Mouse (Mus musculus) heart, embryonic 11.5 days (tissue): ENCODE measurements around the gene Ssr4. TPM values are rescaled to one million over a fixed set of nuclear protein-coding genes. Genes with fewer than 3 reads are reported as not detected.

Experiments
- ATAC-seq: fragments of 200-750 bp; cut with Nextera tagmentation; replicated peaks from 2 replicates; pipeline ENCODE4 v1.8.0; 2017; ENCODE audit warnings: moderate library complexity; ENCODE audit not compliant: insufficient number of reproducible peaks, low FRiP score, low TSS enrichment
- H3K27ac ChIP-seq: fragments of 300-500 bp; sonication (generic); 2 replicates; pipeline ENCODE4 v1.5.1; 2014; ENCODE audit warnings: mild to moderate bottlenecking, low read depth, low read length
- H3K27me3 ChIP-seq: fragments of 300-500 bp; sonication (generic); 2 replicates; pipeline ENCODE4 v1.6.1; 2014; ENCODE audit warnings: mild to moderate bottlenecking, low read length, mixed read lengths; ENCODE audit not compliant: control insufficient read depth, insufficient read depth
- H3K36me3 ChIP-seq: fragments of 300-500 bp; sonication (generic); 2 replicates; pipeline ENCODE4 v1.6.1; 2014; ENCODE audit warnings: mild to moderate bottlenecking, low read length, moderate library complexity, mixed read lengths; ENCODE audit not compliant: control insufficient read depth, insufficient read depth
- H3K4me1 ChIP-seq: fragments of 300-500 bp; sonication (generic); 2 replicates; pipeline ENCODE4 v1.6.1; 2014; ENCODE audit warnings: low read length; ENCODE audit not compliant: control insufficient read depth, insufficient read depth
- H3K4me2 ChIP-seq: fragments of 300-500 bp; sonication (generic); 2 replicates; pipeline ENCODE4 v1.6.1; 2014; ENCODE audit warnings: mild to moderate bottlenecking, moderate library complexity
- H3K4me3 ChIP-seq: fragments of 300-500 bp; sonication (generic); 2 replicates; pipeline ENCODE4 v1.5.1; 2014; ENCODE audit warnings: low read depth, low read length
- H3K9ac ChIP-seq: fragments of 300-500 bp; sonication (generic); 2 replicates; pipeline ENCODE4 v1.6.1; 2014; ENCODE audit warnings: mild to moderate bottlenecking, low read depth, low read length, moderate library complexity
- H3K9me3 ChIP-seq: fragments of 300-500 bp; sonication (generic); replicated peaks from 2 replicates; pipeline ENCODE4 v1.6.1; 2016; ENCODE audit warnings: low read length; ENCODE audit not compliant: control insufficient read depth
- WGBS: fragments of 180-500 bp; shearing (Covaris S2); extraction: QIAGEN DNeasy Blood & Tissue Kit; methylation state at CpG from one replicate; pipeline ENCODE4 v1.1.7; 2014; ENCODE audit not compliant: insufficient replicate concordance; 5-methylcytosine and 5-hydroxymethylcytosine counted together
- polyA plus RNA-seq: library from polyadenylated mRNA; unstranded; fragments of >200 nt; fragmentation: Nextera tagmentation; extraction: Ambion mirVana; gene quantifications from 2 replicates; pipeline ENCODE4 v1.2.1, GENCODE M21; 2014

Gene Ssr4
- polyA plus RNA-seq, 1 experiment from 2014 or later = 159 TPM

GRCm38 (mm10) chrX:73758611-73759290 is 28.1 kb upstream of the Ssr4 start:
- no peak for ATAC-seq
- 79% methylated on average over 13 of the region's 13 CpGs for WGBS
- H3K27me3 ChIP-seq = 0 out of 2 replicates have a peak, but pooled peaks cover 2% of the 10 kb centered on the region
- no peaks in the 10 kb centered on the region for H3K4me1 ChIP-seq
- no peak overlapping the region for H3K9ac ChIP-seq
- H3K4me3 ChIP-seq = no peak overlapping the region
- H3K36me3 ChIP-seq = no peaks in the 10 kb centered on the region
- no peak overlapping the region for H3K27ac ChIP-seq
- H3K4me2 ChIP-seq = no peak overlapping the region
- no peaks in the 10 kb centered on the region for H3K9me3 ChIP-seq

GRCm38 (mm10) chrX:73765311-73765710 is 21.5 kb upstream of the Ssr4 start:
- H3K27ac ChIP-seq = no peak overlapping the region
- H3K4me3 ChIP-seq = no peak overlapping the region
- H3K9ac ChIP-seq = no peak overlapping the region
- ATAC-seq = no peak
- H3K4me2 ChIP-seq = no peak overlapping the region
- H3K27me3 ChIP-seq = no peaks in the 10 kb centered on the region
- H3K4me1 ChIP-seq = peaks cover 4% of the 10 kb centered on the region
- WGBS = 69% methylated on average over 1 of the region's 1 CpGs
- no peaks in the 10 kb centered on the region for H3K9me3 ChIP-seq
- no peaks in the 10 kb centered on the region for H3K36me3 ChIP-seq

GRCm38 (mm10) chrX:73767267-73767666 is 19.6 kb upstream of the Ssr4 start:
- Histone ChIP-seq H3K4me3 (no peak overlapping the region), H3K4me2 (no peak overlapping the region), H3K27ac (no peak overlapping the region), H3K4me1 (peaks cover 4% of the 10 kb centered on the region), H3K9ac (no peak overlapping the region), H3K9me3 (no peaks in the 10 kb centered on the region), H3K27me3 (no peaks in the 10 kb centered on the region; the same call in 1 of the 2 replicates), H3K36me3 (no peaks in the 10 kb centered on the region)
- WGBS = 51% methylated on average over 9 of the region's 9 CpGs
- ATAC-seq = no peak

GRCm38 (mm10) chrX:73774168-73774760 is 12.6 kb upstream of the Ssr4 start, which contains the start of gene Srpk3:
Gene Srpk3, plus strand, starts transcription at chrX:73774405.
- Histone ChIP-seq H3K9me3 (no peaks in the 10 kb centered on the region), H3K4me1 (no peaks in the 10 kb centered on the region), H3K4me2 (peak within 1 kb of the TSS; percentile 54), H3K27ac (peak within 1 kb of the TSS; percentile 85), H3K4me3 (peak within 1 kb of the TSS; percentile 35), H3K27me3 (peaks cover 2% of the 10 kb centered on the region), H3K36me3 (no peaks in the 10 kb centered on the region), H3K9ac (peak within 1 kb of the TSS; percentile 69)
- ATAC-seq = peak; percentile 51; the same call in 1 of the 2 replicates
- 34% methylated on average over 9 of the region's 9 CpGs for WGBS

- Histone ChIP-seq H3K27me3 (peaks cover 2% of the 10 kb centered on the region), H3K9ac (peak overlapping the region; percentile 69; the same call in 1 of the 2 replicates), H3K27ac (peak overlapping the region; percentile 85), H3K36me3 (no peaks in the 10 kb centered on the region), H3K4me1 (no peaks in the 10 kb centered on the region), H3K9me3 (no peaks in the 10 kb centered on the region), H3K4me3 (peak overlapping the region; percentile 35), H3K4me2 (peak overlapping the region; percentile 54)
- ATAC-seq = no peak; the same call in 1 of the 2 replicates
- 58% methylated on average over 10 of the region's 10 CpGs for WGBS
Measured at GRCm38 (mm10) chrX:73774802-73775483, 11.9 kb upstream of the Ssr4 start.

GRCm38 (mm10) chrX:73782227-73782626 is 4.6 kb upstream of the Ssr4 start:
- Histone ChIP-seq H3K4me2 (no peak overlapping the region), H3K27ac (no peak overlapping the region), H3K4me3 (no peak overlapping the region), H3K9me3 (no peaks in the 10 kb centered on the region), H3K27me3 (no peaks in the 10 kb centered on the region), H3K9ac (no peak overlapping the region), H3K36me3 (peaks cover 6% of the 10 kb centered on the region; the same call in 1 of the 2 replicates), H3K4me1 (no peaks in the 10 kb centered on the region)
- ATAC-seq = no peak
- WGBS = 90% methylated on average over 3 of the region's 3 CpGs

GRCm38 (mm10) chrX:73785666-73786065 is 1.2 kb upstream of the Ssr4 start:
- no peaks in the 10 kb centered on the region for H3K27me3 ChIP-seq
- H3K4me2 ChIP-seq = peak overlapping the region; percentile 68
- no peaks in the 10 kb centered on the region for H3K9me3 ChIP-seq
- 0 out of 2 replicates have a peak, but pooled peaks cover 2% of the 10 kb centered on the region for H3K4me1 ChIP-seq
- H3K36me3 ChIP-seq = peaks cover 6% of the 10 kb centered on the region
- no peak for ATAC-seq
- peak overlapping the region; percentile 65 for H3K4me3 ChIP-seq
- peak overlapping the region; percentile 91 for H3K27ac ChIP-seq
- peak overlapping the region; percentile 74 for H3K9ac ChIP-seq

- peak overlapping the region; percentile 59 for H3K4me2 ChIP-seq
- H3K4me1 ChIP-seq = 0 out of 2 replicates have a peak, but pooled peaks cover 2% of the 10 kb centered on the region
- ATAC-seq = peak; percentile 41
- no peaks in the 10 kb centered on the region for H3K27me3 ChIP-seq
- H3K9me3 ChIP-seq = no peaks in the 10 kb centered on the region
- peak overlapping the region; percentile 91 for H3K27ac ChIP-seq
- peak overlapping the region; percentile 78 for H3K9ac ChIP-seq
- 23% methylated on average over 22 of the region's 22 CpGs for WGBS
- peak overlapping the region; percentile 65 for H3K4me3 ChIP-seq
- H3K36me3 ChIP-seq = peaks cover 2% of the 10 kb centered on the region; the same call in 1 of the 2 replicates
Measured at GRCm38 (mm10) chrX:73787225-73787558, 364 bp downstream of the Ssr4 start.
